Mouse (Mus musculus) thymus, postnatal 25 days (tissue): ENCODE data around the gene Cst8.
"Not testable (repeated sequence)": the region's sequence is repeated elsewhere in the genome, so short reads cannot be mapped to it uniquely, and the experiment has no call there.

Experiments used
- DNase-seq: peaks from one replicate; pipeline ENCODE4 v3.0.0; 2022

Cst8 gene

GRCm38 (mm10) chr2:148798485-148798884, at the start of gene Cst8:
Gene Cst8 (plus strand): TSS chr2:148798785.
- no peak for DNase-seq

- no peak for DNase-seq
Measured at GRCm38 (mm10) chr2:148750058-148750457, 48.5 kb upstream of the Cst8 start, which contains the start of gene Cstl1. Gene Cstl1 (plus strand): TSS chr2:148750358.

- DNase-seq, result peak; percentile 63
Measured at GRCm38 (mm10) chr2:148751893-148752813, 46.4 kb upstream of the Cst8 start.

GRCm38 (mm10) chr2:148754310-148754846, 44.2 kb upstream of the Cst8 start:
- DNase-seq, result no peak

- DNase-seq, result no peak
Measured at GRCm38 (mm10) chr2:148763648-148764388, 34.8 kb upstream of the Cst8 start.

- DNase-seq, result not testable (repeated sequence)
Measured at GRCm38 (mm10) chr2:148771397-148771796, 27.2 kb upstream of the Cst8 start, which contains the start of gene Cst11. Gene Cst11 (minus strand): TSS chr2:148771497.

GRCm38 (mm10) chr2:148781709-148782108, 16.9 kb upstream of the Cst8 start, which contains the start of gene 8030411F24Rik:
Gene 8030411F24Rik (plus strand): TSS chr2:148782009.
- DNase-seq, result no peak

GRCm38 (mm10) chr2:148789142-148789541, 9.4 kb upstream of the Cst8 start, which contains the start of gene Cst12:
Gene Cst12 (plus strand): TSS chr2:148789361.
- no peak for DNase-seq

GRCm38 (mm10) chr2:148801491-148801921, 2.9 kb downstream of the Cst8 start:
- DNase-seq, result no peak

GRCm38 (mm10) chr2:148806696-148807095, 8.1 kb downstream of the Cst8 start:
- no peak for DNase-seq

- no peak for DNase-seq
Measured at GRCm38 (mm10) chr2:148819909-148820308, 21.3 kb downstream of the Cst8 start, which contains the start of gene Cst13. Gene Cst13 (plus strand): TSS chr2:148820081.

GRCm38 (mm10) chr2:148825986-148826385, 27.4 kb downstream of the Cst8 start:
- no peak for DNase-seq

- no peak for DNase-seq
Measured at GRCm38 (mm10) chr2:148834912-148835311, 36.3 kb downstream of the Cst8 start, which contains the start of gene Cst9. Gene Cst9 (plus strand): TSS chr2:148835147.

GRCm38 (mm10) chr2:148838075-148838777, 39.6 kb downstream of the Cst8 start:
- no peak for DNase-seq

GRCm38 (mm10) chr2:148839224-148839623, 40.6 kb downstream of the Cst8 start:
- DNase-seq, result no peak

- DNase-seq, result peak; percentile 56
Measured at GRCm38 (mm10) chr2:148851116-148851906, 52.7 kb downstream of the Cst8 start.
